Mouse (Mus musculus) C2C12 (cell line): ENCODE data around the gene Mn1.

Source experiments
- CEBPB ChIP-seq: IDR thresholded peaks from one replicate; pipeline ENCODE4 v1.6.1; 2011; ENCODE audit warnings: low read depth, mild to moderate bottlenecking, control low read depth, moderate library complexity
- CTCF ChIP-seq: IDR thresholded peaks from one replicate; pipeline ENCODE4 v1.5.1; 2011; ENCODE audit not compliant: control insufficient read depth, insufficient read depth, insufficient read length
- FOSL1 ChIP-seq: IDR thresholded peaks from one replicate; pipeline ENCODE4 v1.8.0; 2011; ENCODE audit warnings: mild to moderate bottlenecking, low read length; ENCODE audit not compliant: poor library complexity, insufficient read depth, severe bottlenecking
- MAX ChIP-seq: IDR thresholded peaks from one replicate; pipeline ENCODE4 v1.6.1; 2011; ENCODE audit warnings: mild to moderate bottlenecking, control low read depth

DNA sequence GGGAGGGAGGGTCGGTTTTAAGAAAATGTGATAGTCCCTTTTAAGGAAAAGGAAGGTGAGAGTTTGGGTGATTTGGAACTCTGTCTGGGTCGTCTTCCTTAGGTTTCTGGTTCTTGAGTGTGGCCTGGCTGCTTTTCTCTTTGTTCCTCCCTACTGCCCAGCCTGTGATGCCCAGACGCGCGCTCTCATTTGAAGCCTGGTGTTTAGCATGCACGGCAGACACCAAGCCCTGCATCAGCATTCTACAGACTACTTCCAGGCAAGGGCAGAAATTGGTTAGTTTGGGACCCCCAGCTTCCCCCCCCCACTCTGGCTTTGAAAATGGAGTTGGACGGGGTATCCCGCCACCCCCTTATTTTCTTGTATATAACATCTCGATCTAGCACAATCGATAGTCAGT is 5.8 kb downstream of the Mn1 start:
- TF ChIP-seq CTCF: no peak
- TF ChIP-seq FOSL1: no peak
- no peak for TF ChIP-seq MAX
- no peak for TF ChIP-seq CEBPB
